Mouse (Mus musculus) yolk sac, embryonic 10.5 days (tissue): Measurements from ENCODE around the gene Fzr1.
A peak's percentile ranks its signal among the peaks of the same experiment; 100 is the strongest.

Experiments
- DNase-seq: peaks from one replicate; pipeline ENCODE4 v3.0.0-alpha.2; 2017; ENCODE audit warnings: low spot score

The Fzr1 gene

GRCm38 (mm10) chr10:81355533-81355932 lies 22.8 kb downstream of the Fzr1 start:
- DNase-seq, result no peak

DNA sequence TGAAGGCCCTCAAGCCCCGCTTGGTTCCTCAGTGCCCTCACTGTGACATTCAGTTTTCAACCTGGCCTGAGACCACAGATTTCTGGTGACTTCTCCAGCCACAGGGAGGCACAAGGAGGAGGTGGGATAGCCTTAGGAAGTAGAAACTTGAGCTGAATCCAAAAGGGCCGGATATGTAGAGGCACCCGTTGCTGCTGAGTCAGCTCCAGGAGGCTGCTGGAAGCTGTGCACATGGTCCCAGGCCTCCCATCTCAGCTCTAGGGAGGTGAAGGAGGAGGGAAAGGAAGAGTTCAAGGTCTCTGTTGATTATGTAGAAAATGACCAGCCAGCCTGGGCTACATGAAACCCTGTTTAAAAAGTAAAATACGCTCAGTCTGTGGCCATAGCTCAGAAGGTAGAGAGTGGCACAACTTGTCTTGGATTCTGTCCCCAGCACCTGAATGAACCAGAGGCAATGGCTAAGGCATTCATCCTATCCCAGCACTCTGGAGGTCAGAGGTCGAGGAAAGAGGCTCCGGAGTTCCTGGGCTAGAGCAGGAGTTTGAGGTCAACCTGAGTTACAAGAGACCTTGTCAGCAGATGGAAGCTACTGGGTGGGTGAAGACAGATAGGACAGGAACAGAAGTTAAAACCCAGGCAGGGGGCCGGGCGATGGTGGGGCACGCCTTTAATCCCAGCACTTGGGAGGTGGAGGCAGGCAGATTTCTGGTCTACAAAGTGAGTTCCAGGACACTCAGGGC lies 23.4 kb downstream of the Fzr1 start:
- DNase-seq, result peak; percentile 74

DNA sequence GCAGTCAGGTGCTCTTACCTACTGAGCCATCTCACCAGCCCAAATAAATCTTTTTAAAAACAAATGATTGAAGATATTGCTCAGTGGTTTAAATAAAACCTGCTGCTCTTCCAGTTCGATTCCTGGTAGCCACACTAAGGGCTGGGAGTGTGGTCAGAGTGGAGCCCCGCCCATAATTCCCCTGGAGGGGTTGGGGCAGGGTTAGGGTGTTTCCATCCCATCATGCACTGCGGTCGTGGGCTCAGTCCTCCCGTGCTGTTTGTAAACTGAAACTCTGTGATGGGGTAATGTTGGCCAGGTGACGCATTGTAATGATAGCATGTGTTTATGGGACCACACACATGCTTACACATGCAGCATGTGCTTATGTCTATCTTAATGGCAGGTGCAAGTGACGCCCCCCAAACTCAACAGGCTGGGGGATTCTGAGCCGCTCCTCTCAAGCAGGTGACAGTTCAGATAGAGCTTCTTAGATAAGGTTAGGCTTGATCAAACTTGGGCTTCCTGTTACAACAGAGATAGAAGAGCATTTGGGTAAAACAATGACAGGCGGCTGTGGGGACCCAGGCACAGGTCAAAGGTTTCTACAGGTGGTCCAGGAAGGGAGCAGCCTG lies 26.5 kb downstream of the Fzr1 start:
- peak; percentile 85 for DNase-seq

- peak; percentile 99 for DNase-seq
These were observed 27.8 kb downstream of the Fzr1 start, which contains the start of gene Hmg20b for GRCm38 (mm10) chr10:81350351-81351063. TSS of gene Hmg20b (minus strand) at chr10:81350480.

DNA sequence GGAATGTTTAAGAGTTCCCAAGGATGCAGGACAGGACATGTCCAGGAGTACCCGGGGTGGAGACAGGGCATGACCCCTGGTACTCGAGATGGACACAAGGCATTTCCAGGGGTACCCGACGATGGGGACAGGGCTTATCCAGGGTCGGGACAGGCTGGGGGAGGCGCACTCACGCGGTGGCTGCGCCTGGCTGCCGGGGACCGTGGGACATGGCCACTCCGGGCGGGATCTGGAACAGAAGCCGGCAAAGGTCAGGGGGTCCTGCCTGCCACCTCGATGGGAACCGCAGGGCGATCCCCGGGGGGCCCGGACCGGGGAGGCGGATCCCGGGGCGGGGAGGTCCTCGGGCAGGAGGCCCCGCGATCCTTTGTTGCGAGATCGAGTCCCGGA lies 28.4 kb downstream of the Fzr1 start:
- no peak for DNase-seq

DNA sequence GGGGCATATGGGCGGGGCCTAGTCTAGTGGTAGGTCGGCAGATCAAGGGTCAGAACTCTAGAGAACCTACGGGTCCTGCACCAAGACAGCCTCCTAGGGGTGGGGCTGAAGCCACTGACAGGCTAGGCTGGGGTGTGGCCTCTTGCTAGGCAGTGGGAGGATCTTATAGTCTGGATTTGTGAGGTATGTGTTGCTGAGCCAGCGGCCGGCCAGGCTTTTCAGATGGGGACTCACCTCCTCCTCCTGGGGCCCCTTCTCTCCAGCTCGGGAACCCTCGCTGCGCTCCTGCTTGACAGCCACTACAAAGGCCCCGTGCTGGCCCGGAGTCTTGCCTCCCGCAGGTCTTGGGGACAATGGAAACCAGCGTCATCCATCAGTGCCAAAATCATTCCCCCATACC lies 29.2 kb downstream of the Fzr1 start:
- DNase-seq, result peak; percentile 91

GRCm38 (mm10) chr10:81346453-81347067 lies 31.8 kb downstream of the Fzr1 start:
- DNase-seq, result peak; percentile 63

DNA sequence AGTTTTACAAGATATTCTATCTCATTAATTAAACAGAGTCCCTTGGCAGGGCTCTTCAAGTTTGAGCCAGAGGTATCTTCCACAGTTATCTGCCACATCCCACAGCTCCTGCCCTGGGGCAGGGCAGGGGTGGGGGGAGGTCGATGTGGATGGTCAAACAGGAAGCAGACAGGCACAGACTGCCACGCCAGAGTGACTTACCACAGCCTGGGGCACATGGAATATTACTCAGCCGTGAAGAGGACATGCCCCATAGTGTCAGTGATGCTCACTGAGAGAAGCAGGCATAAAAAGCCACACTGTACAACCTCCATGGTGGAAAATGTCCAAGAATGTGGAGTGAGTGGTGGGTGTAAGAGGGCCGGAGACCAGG lies 33.2 kb downstream of the Fzr1 start:
- no peak for DNase-seq

DNA sequence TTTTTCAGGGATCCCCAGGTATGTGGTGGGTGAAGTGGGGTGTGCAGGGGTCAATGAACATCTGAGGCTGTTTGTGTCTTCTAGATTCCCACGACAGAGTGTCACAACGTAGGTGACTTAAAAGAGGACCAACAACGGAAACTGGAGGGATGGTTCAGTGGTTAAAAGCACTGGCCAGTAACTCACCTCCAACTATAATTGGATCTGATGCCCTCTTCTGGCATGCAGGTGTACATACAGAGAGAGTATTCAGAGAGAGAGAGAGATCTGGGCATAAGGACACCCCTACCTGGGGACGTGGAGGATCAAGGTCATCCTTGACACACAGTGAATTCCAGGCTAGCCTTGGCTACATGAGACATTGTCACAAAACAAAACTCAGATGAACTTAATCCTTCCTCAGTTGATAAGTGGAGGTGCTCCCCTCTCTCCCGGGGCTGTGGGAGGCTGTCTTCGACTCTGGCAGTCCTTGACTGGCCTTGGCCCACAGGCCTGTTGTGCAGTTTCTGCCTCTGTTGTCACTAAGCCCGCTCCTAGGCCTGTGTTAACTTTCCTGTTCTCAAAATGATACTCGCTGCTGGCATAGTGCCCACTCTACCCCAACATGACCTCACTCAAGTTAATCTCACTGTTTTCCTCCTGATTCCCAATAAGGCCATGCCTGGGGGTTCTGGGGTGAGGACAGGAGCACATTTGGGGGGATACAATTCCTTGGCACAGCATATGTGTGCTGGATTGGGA lies 33.7 kb downstream of the Fzr1 start:
- no peak for DNase-seq

- no peak for DNase-seq
These were observed 35.4 kb downstream of the Fzr1 start, which contains the start of gene Gipc3 for GRCm38 (mm10) chr10:81342686-81343505. TSS of gene Gipc3 (minus strand) at chr10:81343266.

DNA sequence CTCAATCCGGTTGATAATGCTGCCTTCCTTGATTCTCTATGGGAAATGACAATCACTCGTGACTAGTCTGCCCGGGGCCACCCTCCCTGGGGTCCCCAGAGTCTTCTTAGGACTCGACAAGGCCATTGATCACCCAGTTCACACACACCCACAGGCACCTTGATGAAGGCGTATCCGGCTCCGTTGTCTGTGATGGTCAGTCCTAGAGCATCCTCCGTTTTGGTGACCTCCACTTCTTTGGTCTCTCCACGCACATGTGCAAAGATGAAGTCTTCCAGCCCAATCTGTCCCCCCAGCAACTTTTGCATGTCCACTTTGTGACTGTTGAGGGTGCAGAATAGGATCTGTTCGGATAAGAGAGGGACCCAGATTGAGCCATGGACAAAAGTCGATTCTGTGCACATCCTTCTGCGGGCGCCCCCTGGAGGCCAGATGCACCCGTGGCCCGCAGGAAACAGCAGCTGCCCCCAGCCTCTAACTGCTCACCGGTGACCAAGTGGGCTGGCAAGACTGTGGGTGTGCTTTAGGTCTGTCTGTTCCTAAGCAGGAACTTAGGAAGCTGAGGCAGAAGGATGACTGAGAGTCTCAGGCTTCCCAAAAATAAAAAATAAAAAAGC lies 36.9 kb downstream of the Fzr1 start:
- no peak for DNase-seq

- DNase-seq, result no peak
These were observed 37.6 kb downstream of the Fzr1 start for GRCm38 (mm10) chr10:81340551-81341332.

- DNase-seq, result no peak
These were observed 41.8 kb downstream of the Fzr1 start for GRCm38 (mm10) chr10:81336558-81336957.

GRCm38 (mm10) chr10:81335393-81336340 lies 42.6 kb downstream of the Fzr1 start:
- no peak for DNase-seq

- no peak for DNase-seq
These were observed 44.0 kb downstream of the Fzr1 start for GRCm38 (mm10) chr10:81334324-81334723.

DNA sequence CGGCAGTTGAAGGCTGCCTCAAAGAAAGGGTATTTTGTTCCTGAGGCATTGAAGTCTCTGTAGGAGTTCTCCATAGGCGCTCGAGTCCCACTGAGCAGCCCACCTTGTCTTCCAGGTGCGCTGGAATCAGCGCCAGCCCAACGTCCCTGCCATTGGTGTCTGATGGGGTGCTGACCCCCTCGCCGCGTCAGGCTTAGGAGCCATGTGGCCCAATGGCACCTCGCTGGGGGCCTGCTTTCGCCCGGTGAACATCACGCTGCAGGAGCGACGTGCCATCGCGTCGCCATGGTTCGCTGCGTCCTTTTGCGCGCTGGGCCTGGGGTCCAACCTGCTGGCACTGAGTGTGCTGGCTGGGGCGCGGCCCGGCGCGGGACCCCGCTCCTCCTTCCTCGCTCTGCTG lies 46.0 kb downstream of the Fzr1 start:
- no peak for DNase-seq

GRCm38 (mm10) chr10:81330007-81330406 lies 48.3 kb downstream of the Fzr1 start:
- DNase-seq, result no peak

GRCm38 (mm10) chr10:81329194-81329975 lies 48.9 kb downstream of the Fzr1 start:
- DNase-seq, result no peak
